Mouse (Mus musculus) neural tube, embryonic 11.5 days (tissue): Measurements from ENCODE around the gene Efna3. TPM values are rescaled to one million over a fixed set of nuclear protein-coding genes. Genes with fewer than 3 reads are reported as not detected.

Experiments used
- ATAC-seq: fragments of 200-750 bp; cut with Nextera tagmentation; 2 replicates; pipeline ENCODE4 v1.8.0; 2017; ENCODE audit warnings: moderate number of reproducible peaks, mild to moderate bottlenecking, moderate TSS enrichment, moderate library complexity; ENCODE audit not compliant: insufficient read depth, low FRiP score, low TSS enrichment
- DNase-seq: peaks from one replicate; pipeline ENCODE4 v3.0.0-alpha.2; 2015; ENCODE audit warnings: low spot score
- H3K27ac ChIP-seq: fragments of 300-500 bp; sonication (generic); 2 replicates; pipeline ENCODE4 v1.5.1; 2014; ENCODE audit warnings: low read depth, mild to moderate bottlenecking, low read length
- H3K27me3 ChIP-seq: fragments of 300-500 bp; sonication (generic); 2 replicates; pipeline ENCODE4 v1.6.1; 2014; ENCODE audit warnings: mild to moderate bottlenecking, low read length, mixed read lengths; ENCODE audit not compliant: control insufficient read depth, insufficient read depth
- H3K36me3 ChIP-seq: fragments of 300-500 bp; sonication (generic); 2 replicates; pipeline ENCODE4 v1.6.1; 2014; ENCODE audit warnings: mild to moderate bottlenecking, low read length, moderate library complexity, mixed read lengths; ENCODE audit not compliant: control insufficient read depth, insufficient read depth
- H3K4me1 ChIP-seq: fragments of 300-500 bp; sonication (generic); 2 replicates; pipeline ENCODE4 v1.6.1; 2014; ENCODE audit warnings: low read length, mixed read lengths; ENCODE audit not compliant: control insufficient read depth, insufficient read depth
- H3K4me2 ChIP-seq: fragments of 300-500 bp; sonication (generic); 2 replicates; pipeline ENCODE4 v1.6.1; 2014; ENCODE audit warnings: low read depth, mild to moderate bottlenecking, moderate library complexity
- H3K4me3 ChIP-seq: fragments of 300-500 bp; sonication (generic); 2 replicates; pipeline ENCODE4 v1.5.1; 2014; ENCODE audit warnings: low read depth, low read length
- H3K9ac ChIP-seq: fragments of 300-500 bp; sonication (generic); 2 replicates; pipeline ENCODE4 v1.6.1; 2014; ENCODE audit warnings: mild to moderate bottlenecking, low read length
- H3K9me3 ChIP-seq: fragments of 300-500 bp; sonication (generic); 2 replicates; pipeline ENCODE4 v1.6.1; 2016; ENCODE audit warnings: low read length; ENCODE audit not compliant: control insufficient read depth
- WGBS: fragments of 180-500 bp; shearing (Covaris S2); extraction: QIAGEN DNeasy Blood & Tissue Kit; methylation state at CpG from one replicate; pipeline ENCODE4 v1.1.7; 2014; 5-methylcytosine and 5-hydroxymethylcytosine counted together
- polyA plus RNA-seq: library from polyadenylated mRNA; unstranded; fragments of >200 nt; fragmentation: Nextera tagmentation; extraction: Ambion mirVana; gene quantifications from 2 replicates; pipeline ENCODE4 v1.2.1, GENCODE M21; 2014

Gene Efna3
- polyA plus RNA-seq, 1 experiment from 2014 or later: 36.5 TPM

GRCm38 (mm10) chr3:89270051-89270755 is 52.6 kb downstream of the Efna3 start, which contains the start of gene Slc50a1:
Gene Slc50a1, minus strand, starts transcription at chr3:89270570.
- Histone ChIP-seq H3K27me3 (no peaks in the 10 kb centered on the region), H3K36me3 (no peaks in the 10 kb centered on the region; the same call in 1 of the 2 replicates), H3K27ac (no peak within 1 kb of the TSS), H3K4me2 (peak within 1 kb of the TSS; percentile 75), H3K9ac (peak within 1 kb of the TSS; percentile 73), H3K4me3 (peak within 1 kb of the TSS; percentile 44), H3K9me3 (no peaks in the 10 kb centered on the region), H3K4me1 (peaks cover 8% of the 10 kb centered on the region)
- DNase-seq (peak; percentile 79), ATAC-seq (peak; percentile 33; the same call in 1 of the 2 replicates)
- WGBS: 7% methylated on average over 39 of the region's 39 CpGs

- no peak overlapping the region for H3K4me3 ChIP-seq
- H3K9me3 ChIP-seq: no peaks in the 10 kb centered on the region
- H3K27ac ChIP-seq: no peak overlapping the region
- no peaks in the 10 kb centered on the region for H3K27me3 ChIP-seq
- H3K4me1 ChIP-seq: peaks cover 8% of the 10 kb centered on the region
- H3K36me3 ChIP-seq: no peaks in the 10 kb centered on the region; the same call in 1 of the 2 replicates
- 0 out of 2 replicates have a peak overlapping the region, but pooled peaks have one; percentile 3 for H3K4me2 ChIP-seq
- no peak for ATAC-seq
- DNase-seq: no peak
- H3K9ac ChIP-seq: no peak overlapping the region
- 54% methylated on average over 8 of the region's 8 CpGs for WGBS
Measured at GRCm38 (mm10) chr3:89268916-89269315, 53.8 kb downstream of the Efna3 start.

GRCm38 (mm10) chr3:89266439-89266893 is 56.3 kb downstream of the Efna3 start:
- peak overlapping the region; percentile 44; the same call in 1 of the 2 replicates for H3K27ac ChIP-seq
- no peaks in the 10 kb centered on the region for H3K9me3 ChIP-seq
- H3K36me3 ChIP-seq: no peaks in the 10 kb centered on the region; the same call in 1 of the 2 replicates
- H3K4me1 ChIP-seq: peaks cover 8% of the 10 kb centered on the region
- no peaks in the 10 kb centered on the region for H3K27me3 ChIP-seq
- peak; percentile 73 for ATAC-seq
- WGBS: under 1% methylated on average over 20 of the region's 20 CpGs
- peak overlapping the region; percentile 81 for H3K4me3 ChIP-seq
- peak overlapping the region; percentile 97 for H3K4me2 ChIP-seq
- H3K9ac ChIP-seq: peak overlapping the region; percentile 84
- peak; percentile 82 for DNase-seq

Other genes starting within 250 kb of the Efna3 start
- gene Rusc1, start 229.7 kb downstream of the Efna3 start, polyA plus RNA-seq: 39.2 and 48.9 TPM in 2 replicates
- 0.12 TPM in 1 of 2 replicates, not detected in the other for gene Gm43738, start 221.9 kb downstream of the Efna3 start, polyA plus RNA-seq
- gene Fdps, start 221.0 kb downstream of the Efna3 start, polyA plus RNA-seq: 384 TPM in 2 replicates
- 1.5 and 2.4 TPM in 2 replicates for gene Pklr, start 186.8 kb downstream of the Efna3 start, polyA plus RNA-seq
- gene Hcn3, start 162.8 kb downstream of the Efna3 start, polyA plus RNA-seq: 5.2 and 7.5 TPM in 2 replicates
- 26.5 and 32.3 TPM in 2 replicates for gene Clk2, start 158.2 kb downstream of the Efna3 start, polyA plus RNA-seq
- 91.2 and 92.8 TPM in 2 replicates for gene Scamp3, start 145.5 kb downstream of the Efna3 start, polyA plus RNA-seq
- gene Fam189b, start 139.8 kb downstream of the Efna3 start, polyA plus RNA-seq: 32.5 and 36.9 TPM in 2 replicates
- 44.4 and 46.5 TPM in 2 replicates for gene Gba, start 120.0 kb downstream of the Efna3 start, polyA plus RNA-seq
- 26.3 and 26.6 TPM in 2 replicates for gene Thbs3, start 107.8 kb downstream of the Efna3 start, polyA plus RNA-seq
- 181 and 202 TPM in 2 replicates for gene Mtx1, start 95.9 kb downstream of the Efna3 start, polyA plus RNA-seq
- 1.6 and 1.8 TPM in 2 replicates for gene Muc1, start 93.9 kb downstream of the Efna3 start, polyA plus RNA-seq
- 237 and 255 TPM in 2 replicates for gene Krtcap2, start 77.0 kb downstream of the Efna3 start, polyA plus RNA-seq
- 11.6 and 12.8 TPM in 2 replicates for gene Trim46, start 76.7 kb downstream of the Efna3 start, polyA plus RNA-seq
- gene Dpm3, start 63.6 kb downstream of the Efna3 start, polyA plus RNA-seq: 86.1 and 88.5 TPM in 2 replicates
- gene Slc50a1, start 52.4 kb downstream of the Efna3 start, polyA plus RNA-seq: 33.8 and 37.6 TPM in 2 replicates
- 13.7 and 15.9 TPM in 2 replicates for gene Efna1, start 41.8 kb downstream of the Efna3 start, polyA plus RNA-seq
- 20.5 and 21.6 TPM in 2 replicates for gene Efna4, start 15.1 kb upstream of the Efna3 start, polyA plus RNA-seq
- gene Adam15, start 27.0 kb upstream of the Efna3 start, polyA plus RNA-seq: 16.3 and 18.3 TPM in 2 replicates
- 0.20 TPM in 1 of 2 replicates, not detected in the other for gene Dcst2, start 39.0 kb upstream of the Efna3 start, polyA plus RNA-seq
- gene Dcst1, start 42.3 kb upstream of the Efna3 start, polyA plus RNA-seq: 0.31 and 0.41 TPM in 2 replicates
- gene Zbtb7b, start 71.8 kb upstream of the Efna3 start, polyA plus RNA-seq: 0.25 and 0.54 TPM in 2 replicates
- gene Lenep, start 79.8 kb upstream of the Efna3 start, polyA plus RNA-seq: 0.13 and 0.73 TPM in 2 replicates
- gene Flad1, start 88.9 kb upstream of the Efna3 start, polyA plus RNA-seq: 29.4 and 30.9 TPM in 2 replicates
- 432 and 463 TPM in 2 replicates for gene Cks1b, start 95.4 kb upstream of the Efna3 start, polyA plus RNA-seq
- gene Shc1, start 95.5 kb upstream of the Efna3 start, polyA plus RNA-seq: 43.9 and 48.0 TPM in 2 replicates
- 55.7 and 59.8 TPM in 2 replicates for gene Pygo2, start 107.2 kb upstream of the Efna3 start, polyA plus RNA-seq
- gene Pbxip1, start 113.7 kb upstream of the Efna3 start, polyA plus RNA-seq: 8.6 and 9.1 TPM in 2 replicates
- gene Pmvk, start 131.6 kb upstream of the Efna3 start, polyA plus RNA-seq: 71.8 and 74.5 TPM in 2 replicates
- gene Kcnn3, start 197.2 kb upstream of the Efna3 start, polyA plus RNA-seq: 1.4 and 1.9 TPM in 2 replicates